Mouse (Mus musculus) erythroblast, embryonic 14.5 days (primary cell): ENCODE data around the gene Zg16.

ENCODE experiments used
- GATA1 ChIP-seq: IDR thresholded peaks from 2 replicates; pipeline ENCODE4 v1.6.1; 2012; ENCODE audit warnings: low read length, inconsistent platforms, mixed read lengths
- TAL1 ChIP-seq: IDR thresholded peaks from 3 replicates; pipeline ENCODE4 v1.6.1; 2012; ENCODE audit warnings: low read length, inconsistent platforms, mixed read lengths

- TF ChIP-seq TAL1 = no peak
- no peak for TF ChIP-seq GATA1
Observed at GRCm38 (mm10) chr7:127082271-127082670, 4.9 kb downstream of the Zg16 start.
